Mouse (Mus musculus) liver, embryonic 11.5 days (tissue): ENCODE measurements around the gene Nebl. TPM values are rescaled to one million over a fixed set of nuclear protein-coding genes. Genes with fewer than 3 reads are reported as not detected.

ENCODE experiments used
- ATAC-seq: fragments of 200-750 bp; cut with Nextera tagmentation; replicated peaks from 2 replicates; pipeline ENCODE4 v1.8.0; 2017; ENCODE audit warnings: moderate number of reproducible peaks, mild to moderate bottlenecking, moderate TSS enrichment, moderate library complexity; ENCODE audit not compliant: low FRiP score
- DNase-seq: peaks from one replicate; pipeline ENCODE4 v3.0.0-alpha.2; 2017; ENCODE audit warnings: low spot score
- H3K27ac ChIP-seq: fragments of 300-500 bp; sonication (generic); 2 replicates; pipeline ENCODE4 v1.5.1; 2014; ENCODE audit warnings: mild to moderate bottlenecking, low read depth, low read length, control low read depth
- H3K27me3 ChIP-seq: fragments of 300-500 bp; sonication (generic); replicated peaks from 2 replicates; pipeline ENCODE4 v1.6.1; 2014; ENCODE audit warnings: low read length, mixed read lengths; ENCODE audit not compliant: control insufficient read depth, insufficient read depth
- H3K36me3 ChIP-seq: fragments of 300-500 bp; sonication (generic); 2 replicates; pipeline ENCODE4 v1.6.1; 2014; ENCODE audit warnings: mild to moderate bottlenecking, low read length, moderate library complexity, mixed read lengths; ENCODE audit not compliant: control insufficient read depth, insufficient read depth
- H3K4me1 ChIP-seq: fragments of 300-500 bp; sonication (generic); replicated peaks from 2 replicates; pipeline ENCODE4 v1.6.1; 2014; ENCODE audit warnings: low read length, mixed read lengths; ENCODE audit not compliant: control insufficient read depth, insufficient read depth
- H3K4me2 ChIP-seq: fragments of 300-500 bp; sonication (generic); 2 replicates; pipeline ENCODE4 v1.6.1; 2014; ENCODE audit warnings: mild to moderate bottlenecking, control low read depth, moderate library complexity
- H3K4me3 ChIP-seq: fragments of 300-500 bp; sonication (generic); 2 replicates; pipeline ENCODE4 v1.5.1; 2014; ENCODE audit warnings: low read depth, low read length, control low read depth
- H3K9ac ChIP-seq: fragments of 300-500 bp; sonication (generic); 2 replicates; pipeline ENCODE4 v1.6.1; 2014; ENCODE audit warnings: low read depth, low read length, control low read depth
- H3K9me3 ChIP-seq: fragments of 300-500 bp; sonication (generic); 2 replicates; pipeline ENCODE4 v1.6.1; 2016; ENCODE audit warnings: low read length, inconsistent platforms, mixed read lengths; ENCODE audit not compliant: control insufficient read depth
- WGBS: fragments of 180-500 bp; shearing (Covaris S2); extraction: QIAGEN DNeasy Blood & Tissue Kit; methylation state at CpG from one replicate; pipeline ENCODE4 v1.1.7; 2014; 5-methylcytosine and 5-hydroxymethylcytosine counted together
- polyA plus RNA-seq: library from polyadenylated mRNA; unstranded; fragments of >200 nt; fragmentation: Nextera tagmentation; extraction: Ambion mirVana; gene quantifications from 2 replicates; pipeline ENCODE4 v1.2.1, GENCODE M21; 2014

Gene Nebl
- polyA plus RNA-seq, 1 experiment from 2014 or later: 3.1 TPM

- H3K9me3 ChIP-seq: no peaks in the 10 kb centered on the region
- ATAC-seq (no peak), DNase-seq (no peak)
- peaks cover 3% of the 10 kb centered on the region for H3K4me1 ChIP-seq
- H3K9ac ChIP-seq: no peak overlapping the region
- H3K27ac ChIP-seq: no peak overlapping the region
- no peak overlapping the region for H3K4me3 ChIP-seq
- H3K27me3 ChIP-seq: peaks cover 45% of the 10 kb centered on the region
- no peaks in the 10 kb centered on the region for H3K36me3 ChIP-seq
- WGBS: 14% methylated on average over 6 of the region's 6 CpGs
- H3K4me2 ChIP-seq: peak overlapping the region; percentile 90; the same call in 1 of the 2 replicates
These were observed 552 bp upstream of the Nebl start for GRCm38 (mm10) chr2:17731831-17732200.

GRCm38 (mm10) chr2:17730648-17730956 lies 662 bp downstream of the Nebl start:
- DNase-seq (no peak), ATAC-seq (no peak)
- Histone ChIP-seq H3K27ac (no peak overlapping the region), H3K4me3 (peak overlapping the region; percentile 55), H3K36me3 (no peaks in the 10 kb centered on the region), H3K9ac (no peak overlapping the region), H3K4me2 (peak overlapping the region; percentile 90), H3K27me3 (peaks cover 45% of the 10 kb centered on the region), H3K9me3 (no peaks in the 10 kb centered on the region), H3K4me1 (peaks cover 3% of the 10 kb centered on the region)
- under 1% methylated on average over 20 of the region's 20 CpGs for WGBS

GRCm38 (mm10) chr2:17729770-17730647 lies 1.3 kb downstream of the Nebl start:
- no peaks in the 10 kb centered on the region for H3K9me3 ChIP-seq
- H3K4me1 ChIP-seq: peaks cover 3% of the 10 kb centered on the region
- H3K27ac ChIP-seq: no peak overlapping the region
- ATAC-seq (no peak), DNase-seq (no peak)
- peak overlapping the region; percentile 90 for H3K4me2 ChIP-seq
- peaks cover 45% of the 10 kb centered on the region for H3K27me3 ChIP-seq
- H3K4me3 ChIP-seq: peak overlapping the region; percentile 55
- no peak overlapping the region for H3K9ac ChIP-seq
- WGBS: 8% methylated on average over 24 of the region's 25 CpGs
- H3K36me3 ChIP-seq: no peaks in the 10 kb centered on the region

GRCm38 (mm10) chr2:17724405-17724804 lies 6.9 kb downstream of the Nebl start:
- DNase-seq (no peak), ATAC-seq (no peak)
- no peaks in the 10 kb centered on the region for H3K9me3 ChIP-seq
- H3K4me1 ChIP-seq: no peaks in the 10 kb centered on the region; the same call in 1 of the 2 replicates
- 88% methylated on average over 5 of the region's 5 CpGs for WGBS
- no peak overlapping the region for H3K9ac ChIP-seq
- H3K4me2 ChIP-seq: no peak overlapping the region
- H3K27me3 ChIP-seq: peaks cover 8% of the 10 kb centered on the region
- H3K36me3 ChIP-seq: no peaks in the 10 kb centered on the region
- no peak overlapping the region for H3K4me3 ChIP-seq
- H3K27ac ChIP-seq: no peak overlapping the region

GRCm38 (mm10) chr2:17723268-17724019 lies 7.8 kb downstream of the Nebl start:
- no peak for ATAC-seq
- no peaks in the 10 kb centered on the region; the same call in 1 of the 2 replicates for H3K4me1 ChIP-seq
- H3K27me3 ChIP-seq: no peaks in the 10 kb centered on the region
- DNase-seq: no peak
- no peaks in the 10 kb centered on the region for H3K36me3 ChIP-seq
- no peak overlapping the region for H3K4me2 ChIP-seq
- no peak overlapping the region for H3K9ac ChIP-seq
- no peak overlapping the region for H3K4me3 ChIP-seq
- H3K27ac ChIP-seq: no peak overlapping the region
- WGBS: 37% methylated on average over 12 of the region's 12 CpGs
- no peaks in the 10 kb centered on the region for H3K9me3 ChIP-seq

GRCm38 (mm10) chr2:17721177-17721715 lies 10.0 kb downstream of the Nebl start:
- H3K27ac ChIP-seq: no peak overlapping the region
- no peak for ATAC-seq
- H3K9ac ChIP-seq: no peak overlapping the region
- no peaks in the 10 kb centered on the region for H3K36me3 ChIP-seq
- no peaks in the 10 kb centered on the region for H3K9me3 ChIP-seq
- no peak overlapping the region for H3K4me3 ChIP-seq
- H3K27me3 ChIP-seq: no peaks in the 10 kb centered on the region
- no peak overlapping the region for H3K4me2 ChIP-seq
- 57% methylated on average over 6 of the region's 6 CpGs for WGBS
- DNase-seq: no peak
- no peaks in the 10 kb centered on the region; the same call in 1 of the 2 replicates for H3K4me1 ChIP-seq

GRCm38 (mm10) chr2:17718281-17718680 lies 13.0 kb downstream of the Nebl start:
- H3K4me2 ChIP-seq: no peak overlapping the region
- no peaks in the 10 kb centered on the region for H3K9me3 ChIP-seq
- H3K4me1 ChIP-seq: no peaks in the 10 kb centered on the region; the same call in 1 of the 2 replicates
- H3K9ac ChIP-seq: no peak overlapping the region
- no peak overlapping the region for H3K27ac ChIP-seq
- WGBS: 60% methylated on average over 1 of the region's 1 CpGs
- H3K36me3 ChIP-seq: no peaks in the 10 kb centered on the region
- H3K27me3 ChIP-seq: no peaks in the 10 kb centered on the region
- DNase-seq: no peak
- no peak for ATAC-seq
- no peak overlapping the region for H3K4me3 ChIP-seq

GRCm38 (mm10) chr2:17717200-17717599 lies 14.1 kb downstream of the Nebl start:
- Histone ChIP-seq H3K4me1 (no peaks in the 10 kb centered on the region), H3K27me3 (no peaks in the 10 kb centered on the region), H3K4me3 (no peak overlapping the region), H3K36me3 (no peaks in the 10 kb centered on the region), H3K9ac (no peak overlapping the region), H3K27ac (no peak overlapping the region), H3K9me3 (no peaks in the 10 kb centered on the region), H3K4me2 (no peak overlapping the region)
- no peak for ATAC-seq
- DNase-seq: no peak
- 74% methylated on average over 2 of the region's 2 CpGs for WGBS
